Mouse (Mus musculus): ENCODE results near the gene Phactr4. TPM values are rescaled to one million over a fixed set of nuclear protein-coding genes. Genes with fewer than 3 reads are reported as not detected.

Gene Phactr4
- polyA plus RNA-seq, 1 experiment from 2014 or later: 20.8 TPM

- whole genome bisulfite sequencing: 90% methylated on average over 3 of the region's 3 CpGs
- Histone ChIP-seq H3K27ac (ENCODE audit: low read length) (no peak overlapping the region), H3K27me3 (ENCODE audit: control insufficient read depth, insufficient read depth, low read depth, low read length) (no peaks in the 10 kb centered on the region), H3K4me1 (replicated peaks; ENCODE audit: control insufficient read depth, insufficient read depth, low read length) (peaks cover 26% of the 10 kb centered on the region), H3K9ac (ENCODE audit: low read length) (no peak overlapping the region), H3K4me3 (ENCODE audit: low read length) (no peak overlapping the region), H3K4me2 (ENCODE audit: low read depth, low read length) (no peak overlapping the region), H3K9me3 (ENCODE audit: control insufficient read depth, low read length) (no peaks in the 10 kb centered on the region), H3K36me3 (ENCODE audit: control insufficient read depth, insufficient read depth, low read length) (peaks cover 26% of the 10 kb centered on the region)
- ATAC-seq (ENCODE audit: low read depth): no peak
Observed at GRCm38 (mm10) chr4:132341451-132341850, 80.8 kb downstream of the Phactr4 start.

- no peaks in the 10 kb centered on the region for H3K27me3 ChIP-seq (ENCODE audit: control insufficient read depth, insufficient read depth, low read depth, low read length)
- WGBS: 88% methylated on average over 13 of the region's 13 CpGs
- ATAC-seq (ENCODE audit: low read depth): no peak
- H3K27ac ChIP-seq (ENCODE audit: low read length): no peak overlapping the region
- no peak overlapping the region for H3K4me3 ChIP-seq (ENCODE audit: low read length)
- H3K9me3 ChIP-seq (ENCODE audit: control insufficient read depth, low read length): no peaks in the 10 kb centered on the region
- H3K9ac ChIP-seq (ENCODE audit: low read length): no peak overlapping the region
- peaks cover 13% of the 10 kb centered on the region for H3K4me1 ChIP-seq (replicated peaks; ENCODE audit: control insufficient read depth, insufficient read depth, low read length)
- peaks cover 44% of the 10 kb centered on the region for H3K36me3 ChIP-seq (ENCODE audit: control insufficient read depth, insufficient read depth, low read length)
- no peak overlapping the region for H3K4me2 ChIP-seq (ENCODE audit: low read depth, low read length)
Observed at GRCm38 (mm10) chr4:132338943-132339342, 83.3 kb downstream of the Phactr4 start.

- no peak overlapping the region for H3K27ac ChIP-seq (ENCODE audit: low read length)
- no peaks in the 10 kb centered on the region for H3K27me3 ChIP-seq (ENCODE audit: control insufficient read depth, insufficient read depth, low read depth, low read length)
- no peaks in the 10 kb centered on the region for H3K9me3 ChIP-seq (ENCODE audit: control insufficient read depth, low read length)
- H3K4me3 ChIP-seq (ENCODE audit: low read length): no peak overlapping the region
- 85% methylated on average over 6 of the region's 6 CpGs for WGBS
- ATAC-seq (ENCODE audit: low read depth): no peak
- H3K36me3 ChIP-seq (ENCODE audit: control insufficient read depth, insufficient read depth, low read length): peaks cover 39% of the 10 kb centered on the region
- H3K4me1 ChIP-seq (replicated peaks; ENCODE audit: control insufficient read depth, insufficient read depth, low read length): peaks cover 7% of the 10 kb centered on the region
- no peak overlapping the region for H3K9ac ChIP-seq (ENCODE audit: low read length)
- H3K4me2 ChIP-seq (ENCODE audit: low read depth, low read length): no peak overlapping the region
Observed at GRCm38 (mm10) chr4:132332880-132333279, 89.4 kb downstream of the Phactr4 start.

GRCm38 (mm10) chr4:132331960-132332359 lies 90.3 kb downstream of the Phactr4 start:
- Histone ChIP-seq H3K36me3 (ENCODE audit: control insufficient read depth, insufficient read depth, low read length) (peaks cover 32% of the 10 kb centered on the region), H3K27me3 (ENCODE audit: control insufficient read depth, insufficient read depth, low read depth, low read length) (no peaks in the 10 kb centered on the region), H3K4me2 (ENCODE audit: low read depth, low read length) (no peak overlapping the region), H3K9ac (ENCODE audit: low read length) (no peak overlapping the region), H3K27ac (ENCODE audit: low read length) (no peak overlapping the region), H3K4me1 (replicated peaks; ENCODE audit: control insufficient read depth, insufficient read depth, low read length) (peaks cover 7% of the 10 kb centered on the region), H3K4me3 (ENCODE audit: low read length) (no peak overlapping the region), H3K9me3 (ENCODE audit: control insufficient read depth, low read length) (no peaks in the 10 kb centered on the region)
- 82% methylated on average over 3 of the region's 3 CpGs for WGBS
- ATAC-seq (ENCODE audit: low read depth): no peak

- peak overlapping the region; percentile 96 for H3K27ac ChIP-seq (ENCODE audit: low read length)
- H3K4me2 ChIP-seq (ENCODE audit: low read depth, low read length): peak overlapping the region; percentile 68
- peaks cover 20% of the 10 kb centered on the region for H3K36me3 ChIP-seq (ENCODE audit: control insufficient read depth, insufficient read depth, low read length)
- H3K4me3 ChIP-seq (ENCODE audit: low read length): peak overlapping the region; percentile 88
- H3K27me3 ChIP-seq (ENCODE audit: control insufficient read depth, insufficient read depth, low read depth, low read length): no peaks in the 10 kb centered on the region
- H3K9me3 ChIP-seq (ENCODE audit: control insufficient read depth, low read length): no peaks in the 10 kb centered on the region
- peaks cover 7% of the 10 kb centered on the region for H3K4me1 ChIP-seq (replicated peaks; ENCODE audit: control insufficient read depth, insufficient read depth, low read length)
- ATAC-seq (ENCODE audit: low read depth): peak; percentile 13; the same call in 1 of the 2 replicates
- WGBS: 6% methylated on average over 10 of the region's 10 CpGs
- peak overlapping the region; percentile 94 for H3K9ac ChIP-seq (ENCODE audit: low read length)
Observed at GRCm38 (mm10) chr4:132329835-132330354, 92.4 kb downstream of the Phactr4 start.

DNA sequence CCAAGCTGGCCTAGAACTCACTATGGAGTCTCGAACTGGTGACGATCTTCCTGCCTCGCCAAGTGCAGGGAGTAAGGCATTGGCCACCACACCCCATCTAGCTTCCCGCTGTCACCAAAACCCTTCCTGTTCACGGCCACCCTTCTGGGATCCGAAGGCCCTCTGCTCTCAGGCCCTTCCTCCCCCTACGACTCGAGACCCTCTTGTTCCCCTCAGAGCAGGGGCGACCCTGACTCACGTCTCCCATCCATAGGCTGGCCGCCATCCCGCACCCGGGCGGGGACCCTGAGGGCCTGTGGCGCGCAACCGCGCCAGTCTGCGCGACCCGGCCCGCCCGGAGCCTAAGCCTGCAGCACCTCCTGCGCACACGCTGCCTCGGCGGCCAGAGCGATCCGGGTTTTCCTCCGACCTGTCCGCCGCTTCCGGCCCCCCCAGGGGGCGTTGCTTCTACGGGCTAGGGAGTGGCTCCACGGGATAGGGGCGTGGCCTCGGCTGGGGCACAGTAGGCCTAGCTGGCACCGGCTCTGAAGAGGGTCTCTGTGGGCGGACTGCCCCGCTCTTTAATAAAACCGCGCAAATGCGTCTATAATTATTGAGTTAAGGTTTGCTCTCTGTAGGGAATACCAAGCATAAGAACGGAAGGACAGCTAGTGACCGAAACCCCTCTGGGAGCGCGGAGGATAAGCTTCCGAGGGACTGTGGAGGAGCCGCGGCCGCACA lies 93.0 kb downstream of the Phactr4 start, which contains the start of gene Trnau1ap:
Trnau1ap (minus strand) TSS at position 424 of the 720 bp plus-strand sequence.
- Histone ChIP-seq H3K27ac (ENCODE audit: low read length) (peak within 1 kb of the TSS; percentile 96), H3K4me2 (ENCODE audit: low read depth, low read length) (peak within 1 kb of the TSS; percentile 68), H3K9me3 (ENCODE audit: control insufficient read depth, low read length) (no peaks in the 10 kb centered on the region), H3K4me1 (replicated peaks; ENCODE audit: control insufficient read depth, insufficient read depth, low read length) (peaks cover 7% of the 10 kb centered on the region), H3K9ac (ENCODE audit: low read length) (peak within 1 kb of the TSS; percentile 94), H3K27me3 (ENCODE audit: control insufficient read depth, insufficient read depth, low read depth, low read length) (no peaks in the 10 kb centered on the region), H3K36me3 (ENCODE audit: control insufficient read depth, insufficient read depth, low read length) (peaks cover 20% of the 10 kb centered on the region), H3K4me3 (ENCODE audit: low read length) (peak within 1 kb of the TSS; percentile 88)
- ATAC-seq (ENCODE audit: low read depth): peak; percentile 98
- under 1% methylated on average over 52 of the region's 52 CpGs for WGBS

- H3K27ac ChIP-seq (ENCODE audit: low read length): peak overlapping the region; percentile 96; the same call in 1 of the 2 replicates
- 43% methylated on average over 14 of the region's 14 CpGs for WGBS
- H3K4me3 ChIP-seq (ENCODE audit: low read length): peak overlapping the region; percentile 88
- H3K4me2 ChIP-seq (ENCODE audit: low read depth, low read length): peak overlapping the region; percentile 68
- peak overlapping the region; percentile 94 for H3K9ac ChIP-seq (ENCODE audit: low read length)
- no peak for ATAC-seq (ENCODE audit: low read depth)
- peaks cover 7% of the 10 kb centered on the region for H3K4me1 ChIP-seq (replicated peaks; ENCODE audit: control insufficient read depth, insufficient read depth, low read length)
- no peaks in the 10 kb centered on the region for H3K27me3 ChIP-seq (ENCODE audit: control insufficient read depth, insufficient read depth, low read depth, low read length)
- H3K36me3 ChIP-seq (ENCODE audit: control insufficient read depth, insufficient read depth, low read length): peaks cover 19% of the 10 kb centered on the region
- H3K9me3 ChIP-seq (ENCODE audit: control insufficient read depth, low read length): no peaks in the 10 kb centered on the region
Observed at GRCm38 (mm10) chr4:132328391-132328982, 93.8 kb downstream of the Phactr4 start.

GRCm38 (mm10) chr4:132326481-132326880 lies 95.8 kb downstream of the Phactr4 start:
- no peak for ATAC-seq (ENCODE audit: low read depth)
- H3K27me3 ChIP-seq (ENCODE audit: control insufficient read depth, insufficient read depth, low read depth, low read length): no peaks in the 10 kb centered on the region
- H3K27ac ChIP-seq (ENCODE audit: low read length): no peak overlapping the region
- no peak overlapping the region for H3K9ac ChIP-seq (ENCODE audit: low read length)
- H3K4me1 ChIP-seq (replicated peaks; ENCODE audit: control insufficient read depth, insufficient read depth, low read length): peaks cover 7% of the 10 kb centered on the region
- no peak overlapping the region for H3K4me2 ChIP-seq (ENCODE audit: low read depth, low read length)
- no peak overlapping the region for H3K4me3 ChIP-seq (ENCODE audit: low read length)
- WGBS: 72% methylated on average over 5 of the region's 5 CpGs
- peaks cover 11% of the 10 kb centered on the region for H3K36me3 ChIP-seq (ENCODE audit: control insufficient read depth, insufficient read depth, low read length)
- H3K9me3 ChIP-seq (ENCODE audit: control insufficient read depth, low read length): no peaks in the 10 kb centered on the region

DNA sequence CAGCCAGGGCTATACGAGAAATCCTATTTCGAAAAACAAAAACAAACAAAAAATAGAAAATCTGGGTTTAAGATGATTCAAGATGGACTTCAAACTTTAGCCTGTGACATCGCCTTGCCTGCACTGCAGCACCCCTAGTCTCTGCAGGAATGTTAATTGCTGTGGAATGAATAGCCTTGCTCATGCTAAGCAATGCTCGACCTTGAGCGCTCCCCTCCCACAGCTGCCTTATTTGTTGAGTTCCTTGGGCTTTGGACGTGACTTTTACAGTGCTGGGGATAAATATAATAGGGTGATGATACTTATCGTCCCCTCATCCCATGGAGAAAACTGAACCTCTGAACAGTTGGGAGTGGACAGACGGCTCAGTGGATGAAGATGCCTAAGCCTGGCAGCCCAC lies 106.6 kb downstream of the Phactr4 start:
- WGBS: 87% methylated on average over 8 of the region's 8 CpGs
- Histone ChIP-seq H3K27ac (ENCODE audit: low read length) (no peak overlapping the region), H3K27me3 (ENCODE audit: control insufficient read depth, insufficient read depth, low read depth, low read length) (no peaks in the 10 kb centered on the region), H3K4me2 (ENCODE audit: low read depth, low read length) (no peak overlapping the region), H3K9me3 (ENCODE audit: control insufficient read depth, low read length) (no peaks in the 10 kb centered on the region), H3K9ac (ENCODE audit: low read length) (no peak overlapping the region), H3K4me3 (ENCODE audit: low read length) (no peak overlapping the region), H3K36me3 (ENCODE audit: control insufficient read depth, insufficient read depth, low read length) (peaks cover 34% of the 10 kb centered on the region), H3K4me1 (replicated peaks; ENCODE audit: control insufficient read depth, insufficient read depth, low read length) (no peaks in the 10 kb centered on the region)
- no peak for ATAC-seq (ENCODE audit: low read depth)

All from lung, embryonic 16.5 days (tissue).